Mouse (Mus musculus): ENCODE results near the gene Tmem33.

- TF ChIP-seq CTCF (conservative IDR thresholded peaks at IDR 0.05; ENCODE audit: low read length) = no peak
- no peak for TF ChIP-seq NANOG (IDR thresholded peaks at IDR 0.05; ENCODE audit: borderline replicate concordance, low read length)
- TF ChIP-seq POU5F1 (IDR thresholded peaks at IDR 0.05; ENCODE audit: borderline replicate concordance, low read length) = no peak
Measured at GRCm38 (mm10) chr5:67260531-67261371, at the start of gene Tmem33.
